Mouse (Mus musculus) liver, embryonic 12.5 days (tissue): ENCODE data around the gene Nhlh1. TPM values are rescaled to one million over a fixed set of nuclear protein-coding genes. Genes with fewer than 3 reads are reported as not detected.

ENCODE experiments used
- ATAC-seq: fragments of 200-750 bp; cut with Nextera tagmentation; 2 replicates; pipeline ENCODE4 v1.8.0; 2017; ENCODE audit warnings: moderate number of reproducible peaks, mild to moderate bottlenecking, moderate library complexity
- H3K27ac ChIP-seq: fragments of 300-500 bp; sonication (generic); 2 replicates; pipeline ENCODE4 v1.5.1; 2016; ENCODE audit warnings: mild to moderate bottlenecking
- H3K27me3 ChIP-seq: fragments of 300-500 bp; sonication (generic); replicated peaks from 2 replicates; pipeline ENCODE4 v1.6.1; 2016; ENCODE audit warnings: mild to moderate bottlenecking, moderate library complexity
- H3K36me3 ChIP-seq: fragments of 300-500 bp; sonication (generic); 2 replicates; pipeline ENCODE4 v1.6.1; 2016; ENCODE audit warnings: mild to moderate bottlenecking, moderate library complexity
- H3K4me1 ChIP-seq: fragments of 300-500 bp; sonication (generic); 2 replicates; pipeline ENCODE4 v1.6.1; 2016
- H3K4me2 ChIP-seq: fragments of 300-500 bp; sonication (generic); 2 replicates; pipeline ENCODE4 v1.6.1; 2016; ENCODE audit warnings: mild to moderate bottlenecking, moderate library complexity
- H3K4me3 ChIP-seq: fragments of 300-500 bp; sonication (generic); 2 replicates; pipeline ENCODE4 v1.5.1; 2016; ENCODE audit warnings: mild to moderate bottlenecking, moderate library complexity
- H3K9ac ChIP-seq: fragments of 300-500 bp; sonication (generic); 2 replicates; pipeline ENCODE4 v1.6.1; 2016; ENCODE audit warnings: mild to moderate bottlenecking, moderate library complexity
- H3K9me3 ChIP-seq: fragments of 300-500 bp; sonication (generic); replicated peaks from 2 replicates; pipeline ENCODE4 v1.6.1; 2016; ENCODE audit warnings: mild to moderate bottlenecking, moderate library complexity
- WGBS: fragments of 180-500 bp; shearing (Covaris S2); methylation state at CpG from one replicate; pipeline ENCODE4 v1.1.7; 2016; ENCODE audit not compliant: insufficient replicate concordance; 5-methylcytosine and 5-hydroxymethylcytosine counted together
- polyA plus RNA-seq: library from polyadenylated mRNA; unstranded; fragments of >200 nt; fragmentation: Nextera tagmentation; extraction: Ambion mirVana; gene quantifications from 2 replicates; pipeline ENCODE4 v1.2.1, GENCODE M21; 2016

The Nhlh1 gene
- polyA plus RNA-seq, 1 experiment from 2014 or later: not detected

- H3K27ac ChIP-seq: no peak overlapping the region
- H3K27me3 ChIP-seq: no peaks in the 10 kb centered on the region
- H3K36me3 ChIP-seq: peaks cover 37% of the 10 kb centered on the region
- no peak for ATAC-seq
- no peaks in the 10 kb centered on the region for H3K4me1 ChIP-seq
- H3K9me3 ChIP-seq: no peaks in the 10 kb centered on the region
- no peak overlapping the region for H3K9ac ChIP-seq
- H3K4me2 ChIP-seq: no peak overlapping the region
- H3K4me3 ChIP-seq: no peak overlapping the region
- 79% methylated on average over 20 of the region's 20 CpGs for WGBS
Observed at GRCm38 (mm10) chr1:172010042-172010824, 47.1 kb downstream of the Nhlh1 start.

- H3K36me3 ChIP-seq: peaks cover 37% of the 10 kb centered on the region
- H3K9me3 ChIP-seq: no peaks in the 10 kb centered on the region
- no peak overlapping the region for H3K9ac ChIP-seq
- 87% methylated on average over 21 of the region's 21 CpGs for WGBS
- ATAC-seq: no peak
- H3K4me3 ChIP-seq: no peak overlapping the region
- no peak overlapping the region for H3K4me2 ChIP-seq
- no peaks in the 10 kb centered on the region for H3K4me1 ChIP-seq
- no peaks in the 10 kb centered on the region for H3K27me3 ChIP-seq
- H3K27ac ChIP-seq: no peak overlapping the region
Observed at GRCm38 (mm10) chr1:172009406-172009805, 48.0 kb downstream of the Nhlh1 start.

GRCm38 (mm10) chr1:172008351-172008750 is 49.0 kb downstream of the Nhlh1 start:
- no peak for ATAC-seq
- Histone ChIP-seq H3K4me1 (no peaks in the 10 kb centered on the region), H3K9ac (no peak overlapping the region), H3K27me3 (no peaks in the 10 kb centered on the region), H3K36me3 (peaks cover 37% of the 10 kb centered on the region), H3K4me3 (no peak overlapping the region), H3K27ac (no peak overlapping the region), H3K9me3 (no peaks in the 10 kb centered on the region), H3K4me2 (no peak overlapping the region)
- 90% methylated on average over 9 of the region's 9 CpGs for WGBS

GRCm38 (mm10) chr1:172007761-172008160 is 49.6 kb downstream of the Nhlh1 start:
- Histone ChIP-seq H3K36me3 (peaks cover 37% of the 10 kb centered on the region), H3K27ac (no peak overlapping the region), H3K4me3 (no peak overlapping the region), H3K9ac (no peak overlapping the region), H3K4me1 (no peaks in the 10 kb centered on the region), H3K4me2 (no peak overlapping the region), H3K9me3 (no peaks in the 10 kb centered on the region), H3K27me3 (no peaks in the 10 kb centered on the region)
- 95% methylated on average over 20 of the region's 21 CpGs for WGBS
- ATAC-seq: no peak

Other genes starting within 250 kb of the Nhlh1 start
- 3.7 and 4.2 TPM in 2 replicates for gene Cd84, start 217.9 kb downstream of the Nhlh1 start, polyA plus RNA-seq
- not detected in 2 replicates for gene Gm10521, start 161.9 kb downstream of the Nhlh1 start, polyA plus RNA-seq
- gene Slamf6, start 140.1 kb downstream of the Nhlh1 start, polyA plus RNA-seq: 0.17 and 0.20 TPM in 2 replicates
- gene Vangl2, start 29.1 kb downstream of the Nhlh1 start, polyA plus RNA-seq: 2.3 and 2.6 TPM in 2 replicates
- 92.8 and 96.5 TPM in 2 replicates for gene Copa, start 25.0 kb upstream of the Nhlh1 start, polyA plus RNA-seq
- gene Ncstn, start 25.2 kb upstream of the Nhlh1 start, polyA plus RNA-seq: 45.6 and 47.8 TPM in 2 replicates
- gene Pex19, start 69.2 kb upstream of the Nhlh1 start, polyA plus RNA-seq: 55.0 and 56.8 TPM in 2 replicates
- 77.8 and 82.3 TPM in 2 replicates for gene Dcaf8, start 90.5 kb upstream of the Nhlh1 start, polyA plus RNA-seq
- 25.7 and 26.0 TPM in 2 replicates for gene Pea15a, start 149.2 kb upstream of the Nhlh1 start, polyA plus RNA-seq
- gene Casq1, start 162.3 kb upstream of the Nhlh1 start, polyA plus RNA-seq: 0.08 and 0.32 TPM in 2 replicates
- not detected in 2 replicates for gene Atp1a4, start 200.8 kb upstream of the Nhlh1 start, polyA plus RNA-seq
- 19.0 and 20.5 TPM in 2 replicates for gene Igsf8, start 204.1 kb upstream of the Nhlh1 start, polyA plus RNA-seq
- 0.24 and 0.36 TPM in 2 replicates for gene Atp1a2, start 240.5 kb upstream of the Nhlh1 start, polyA plus RNA-seq